Mouse (Mus musculus): ENCODE results near the gene Tbpl1. TPM values are rescaled to one million over a fixed set of nuclear protein-coding genes. Genes with fewer than 3 reads are reported as not detected.
A peak's percentile ranks its signal among the peaks of the same experiment; 100 is the strongest.

Tbpl1 gene
- polyA plus RNA-seq, 1 experiment: 22.1 TPM

GRCm38 (mm10) chr10:22754240-22754639, 22.5 kb upstream of the Tbpl1 start:
- no peak for DNase-seq (ENCODE audit: low read depth in 1 of 2, low spot score in 2 of 2)
- Histone ChIP-seq H3K4me1 (ENCODE audit: control insufficient read depth, insufficient read depth, insufficient read length) (no peaks in the 10 kb centered on the region), H3K27me3 (ENCODE audit: control insufficient read depth, insufficient read depth, low read length) (no peaks in the 10 kb centered on the region), H3K27ac (ENCODE audit: insufficient read depth, low read length) (no peak overlapping the region), H3K36me3 (ENCODE audit: control insufficient read depth, insufficient read depth, low read length) (no peaks in the 10 kb centered on the region), H3K4me3 (ENCODE audit: extremely low read depth, insufficient read depth, insufficient read length) (no peak overlapping the region)
- WGBS: 95% methylated on average over 1 of the region's 1 CpGs
- no peak for TF ChIP-seq POLR2A (IDR thresholded peaks at IDR 0.05; ENCODE audit: low read depth, low read length)
- TF ChIP-seq CTCF (IDR thresholded peaks at IDR 0.05; ENCODE audit: extremely low read depth, insufficient read depth, insufficient read length, insufficient replicate concordance): no peak

- Histone ChIP-seq H3K36me3 (ENCODE audit: control insufficient read depth, insufficient read depth, low read length) (no peaks in the 10 kb centered on the region), H3K4me1 (ENCODE audit: control insufficient read depth, insufficient read depth, insufficient read length) (no peaks in the 10 kb centered on the region), H3K27ac (ENCODE audit: insufficient read depth, low read length) (no peak overlapping the region), H3K27me3 (ENCODE audit: control insufficient read depth, insufficient read depth, low read length) (no peaks in the 10 kb centered on the region; the same call in 1 of the 2 replicates), H3K4me3 (ENCODE audit: extremely low read depth, insufficient read depth, insufficient read length) (no peak overlapping the region)
- TF ChIP-seq CTCF (IDR thresholded peaks at IDR 0.05; ENCODE audit: extremely low read depth, insufficient read depth, insufficient read length, insufficient replicate concordance): no peak
- no peak for TF ChIP-seq POLR2A (IDR thresholded peaks at IDR 0.05; ENCODE audit: low read depth, low read length)
- 46% methylated on average over 5 of the region's 5 CpGs for WGBS
- no peak for DNase-seq (ENCODE audit: low read depth in 1 of 2, low spot score in 2 of 2)
Measured at GRCm38 (mm10) chr10:22751175-22751682, 19.5 kb upstream of the Tbpl1 start.

GRCm38 (mm10) chr10:22746334-22747322, 14.9 kb upstream of the Tbpl1 start:
- TF ChIP-seq POLR2A (IDR thresholded peaks at IDR 0.05; ENCODE audit: low read depth, low read length) (no peak), CTCF (IDR thresholded peaks at IDR 0.05; ENCODE audit: extremely low read depth, insufficient read depth, insufficient read length, insufficient replicate concordance) (no peak)
- Histone ChIP-seq H3K36me3 (ENCODE audit: control insufficient read depth, insufficient read depth, low read length) (no peaks in the 10 kb centered on the region), H3K4me1 (ENCODE audit: control insufficient read depth, insufficient read depth, insufficient read length) (no peaks in the 10 kb centered on the region), H3K27me3 (ENCODE audit: control insufficient read depth, insufficient read depth, low read length) (no peaks in the 10 kb centered on the region; the same call in 1 of the 2 replicates), H3K27ac (ENCODE audit: insufficient read depth, low read length) (no peak overlapping the region), H3K4me3 (ENCODE audit: extremely low read depth, insufficient read depth, insufficient read length) (no peak overlapping the region)
- WGBS: 75% methylated on average over 13 of the region's 13 CpGs
- no peak for DNase-seq (ENCODE audit: low read depth in 1 of 2, low spot score in 2 of 2)

- H3K4me1 ChIP-seq (ENCODE audit: control insufficient read depth, insufficient read depth, insufficient read length): no peaks in the 10 kb centered on the region
- no peaks in the 10 kb centered on the region; the same call in 1 of the 2 replicates for H3K27me3 ChIP-seq (ENCODE audit: control insufficient read depth, insufficient read depth, low read length)
- H3K36me3 ChIP-seq (ENCODE audit: control insufficient read depth, insufficient read depth, low read length): no peaks in the 10 kb centered on the region
- no peak for DNase-seq (ENCODE audit: low read depth in 1 of 2, low spot score in 2 of 2)
- H3K27ac ChIP-seq (ENCODE audit: insufficient read depth, low read length): no peak overlapping the region
- no peak overlapping the region for H3K4me3 ChIP-seq (ENCODE audit: extremely low read depth, insufficient read depth, insufficient read length)
- no peak for TF ChIP-seq CTCF (IDR thresholded peaks at IDR 0.05; ENCODE audit: extremely low read depth, insufficient read depth, insufficient read length, insufficient replicate concordance)
- TF ChIP-seq POLR2A (IDR thresholded peaks at IDR 0.05; ENCODE audit: low read depth, low read length): no peak
- 84% methylated on average over 7 of the region's 7 CpGs for WGBS
Measured at GRCm38 (mm10) chr10:22745922-22746321, 14.2 kb upstream of the Tbpl1 start.

GRCm38 (mm10) chr10:22732181-22732580, 443 bp upstream of the Tbpl1 start:
- H3K36me3 ChIP-seq (ENCODE audit: control insufficient read depth, insufficient read depth, low read length): no peaks in the 10 kb centered on the region
- peak overlapping the region; percentile 90 for H3K27ac ChIP-seq (ENCODE audit: insufficient read depth, low read length)
- peak in 1 of 2 experiments; percentile 9 for DNase-seq (ENCODE audit: low read depth in 1 of 2, low spot score in 2 of 2)
- TF ChIP-seq CTCF (IDR thresholded peaks at IDR 0.05; ENCODE audit: extremely low read depth, insufficient read depth, insufficient read length, insufficient replicate concordance) (no peak), POLR2A (IDR thresholded peaks at IDR 0.05; ENCODE audit: low read depth, low read length) (no peak)
- peaks cover 5% of the 10 kb centered on the region; the same call in 1 of the 2 replicates for H3K4me1 ChIP-seq (ENCODE audit: control insufficient read depth, insufficient read depth, insufficient read length)
- no peaks in the 10 kb centered on the region for H3K27me3 ChIP-seq (ENCODE audit: control insufficient read depth, insufficient read depth, low read length)
- 10% methylated on average over 10 of the region's 10 CpGs for WGBS
- H3K4me3 ChIP-seq (ENCODE audit: extremely low read depth, insufficient read depth, insufficient read length): peak overlapping the region; percentile 85

- Histone ChIP-seq H3K27ac (ENCODE audit: insufficient read depth, low read length) (peak overlapping the region; percentile 86), H3K4me3 (ENCODE audit: extremely low read depth, insufficient read depth, insufficient read length) (peak overlapping the region; percentile 85), H3K4me1 (ENCODE audit: control insufficient read depth, insufficient read depth, insufficient read length) (peaks cover 5% of the 10 kb centered on the region; the same call in 1 of the 2 replicates), H3K36me3 (ENCODE audit: control insufficient read depth, insufficient read depth, low read length) (no peaks in the 10 kb centered on the region), H3K27me3 (ENCODE audit: control insufficient read depth, insufficient read depth, low read length) (no peaks in the 10 kb centered on the region)
- under 1% methylated on average over 33 of the region's 33 CpGs for WGBS
- DNase-seq (ENCODE audit: low read depth in 1 of 2, low spot score in 2 of 2): no peak
- no peak for TF ChIP-seq POLR2A (IDR thresholded peaks at IDR 0.05; ENCODE audit: low read depth, low read length)
- TF ChIP-seq CTCF (IDR thresholded peaks at IDR 0.05; ENCODE audit: extremely low read depth, insufficient read depth, insufficient read length, insufficient replicate concordance): no peak
Measured at GRCm38 (mm10) chr10:22730992-22731271, 806 bp downstream of the Tbpl1 start.
